Mouse (Mus musculus): ENCODE measurements at regions not wholly inside any gene's neighbourhood (a gene's known extent, or its start where the extent isn't known, plus 50 kb on each side); places are given as distances from the start of the nearest gene placed in this dataset.

DNA sequence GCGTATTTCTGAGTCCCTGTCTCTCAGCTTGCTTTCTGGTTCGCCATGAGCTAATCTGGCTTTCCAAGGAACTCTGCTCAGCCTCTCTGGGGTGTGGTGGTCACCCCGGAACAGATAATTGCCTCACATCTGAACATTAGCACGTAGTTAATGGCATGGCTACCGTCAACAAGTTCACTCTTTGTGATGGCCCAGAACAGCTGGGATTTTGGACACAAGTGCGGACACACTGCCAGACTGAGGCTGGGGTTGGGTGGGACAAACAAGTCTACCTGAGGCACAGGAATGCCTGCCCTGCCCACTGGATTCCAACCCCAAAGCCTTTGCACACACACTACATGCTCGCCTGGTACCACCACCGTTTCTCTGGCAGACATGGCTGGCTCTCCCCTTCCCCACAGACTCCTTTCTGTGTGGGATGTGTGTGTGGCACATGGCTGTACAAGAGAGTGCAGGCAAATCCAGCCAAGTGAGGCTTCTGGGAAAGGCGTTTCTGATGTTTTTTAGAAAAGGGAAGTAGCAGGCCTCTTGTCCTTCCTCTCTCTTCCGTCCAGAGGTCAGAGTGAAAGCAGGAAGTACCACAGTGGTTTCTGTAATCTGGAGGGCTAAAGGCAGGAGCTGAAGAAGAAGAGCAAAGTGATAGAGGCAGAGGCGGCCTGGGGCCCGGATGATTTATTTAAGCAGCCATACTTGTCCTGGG lies 74.6 kb upstream of the Sertad2 start (continued):
- peak; percentile 81 for TF ChIP-seq IRF4 (IDR thresholded peaks at IDR 0.05; ENCODE audit: low read depth, low read length)
- no peak for TF ChIP-seq CTCF (conservative IDR thresholded peaks at IDR 0.05 in 1 of 2, IDR thresholded peaks at IDR 0.05 in 1 of 2; ENCODE audit: low read depth in 2 of 2, low read length in 2 of 2)
- TF ChIP-seq MEF2A (IDR thresholded peaks at IDR 0.05; ENCODE audit: borderline replicate concordance, low read depth, low read length), result peak; percentile 50
- TF ChIP-seq RAD21 (IDR thresholded peaks at IDR 0.05; ENCODE audit: low read depth, low read length), result no peak
- TF ChIP-seq CHD1 (IDR thresholded peaks at IDR 0.05; ENCODE audit: low read depth, low read length), result no peak
- TF ChIP-seq SIN3A (IDR thresholded peaks at IDR 0.05; ENCODE audit: low read length), result no peak
- TF ChIP-seq ZC3H11A (IDR thresholded peaks at IDR 0.05; ENCODE audit: low read depth, low read length), result no peak
- TF ChIP-seq PAX5 (IDR thresholded peaks at IDR 0.05; ENCODE audit: low read length), result no peak
- 0 out of 2 replicates have a peak, but pooled peaks have one; percentile 39 for TF ChIP-seq MAZ (IDR thresholded peaks at IDR 0.05; ENCODE audit: low read depth, low read length)
- TF ChIP-seq NRF1 (IDR thresholded peaks at IDR 0.05; ENCODE audit: low read depth, low read length), result no peak
- TF ChIP-seq JUND (conservative IDR thresholded peaks at IDR 0.05; ENCODE audit: low read depth, low read length), result no peak

DNA sequence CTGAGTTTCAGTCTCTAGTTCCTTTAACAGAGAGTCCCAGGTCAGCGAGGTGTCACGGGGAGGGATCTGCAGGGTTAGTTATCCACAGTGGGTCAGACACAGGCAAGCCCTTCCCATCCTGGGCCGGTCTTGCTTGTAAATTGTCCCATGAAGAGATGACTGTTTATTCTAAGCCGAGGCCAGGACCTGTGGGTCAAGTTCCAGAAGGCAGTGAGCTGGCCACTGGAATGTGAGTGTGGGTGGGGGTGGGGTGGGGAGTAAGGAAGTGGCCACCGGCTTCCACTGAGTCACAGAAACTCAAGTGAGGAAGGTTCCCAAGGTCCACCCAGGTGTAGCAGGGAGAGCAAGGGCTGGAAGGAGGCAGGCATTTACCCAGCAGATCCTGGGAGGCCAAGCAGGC lies 73.7 kb upstream of the Sertad2 start:
- Histone ChIP-seq H3K4me1 (ENCODE audit: control insufficient read depth in 1 of 2, insufficient read depth in 2 of 2) (peaks cover 18 to 63% of the 10 kb centered on the region in 2 experiments), H3K27ac (ENCODE audit: insufficient read depth, low read depth) (no peak overlapping the region), H3K79me2 (replicated peaks; ENCODE audit: control insufficient read depth, extremely low read depth, insufficient read depth, poor library complexity, severe bottlenecking) (no peaks in the 10 kb centered on the region), H3K36me3 (replicated peaks in 1 of 2; ENCODE audit: control insufficient read depth in 1 of 2, insufficient read depth in 1 of 2, low read length in 1 of 2) (no peaks in the 10 kb centered on the region), H3K4me3 (replicated peaks in 1 of 3; ENCODE audit: low read depth in 2 of 3, low read length in 2 of 3, poor library complexity in 1 of 3) (no peak overlapping the region), H3K4me2 (ENCODE audit: insufficient read depth, low read depth, poor library complexity, severe bottlenecking) (no peak overlapping the region), H3K9ac (ENCODE audit: insufficient read depth, low read depth) (no peak overlapping the region), H3K27me3 (replicated peaks) (no peaks in the 10 kb centered on the region), H3K9me3 (replicated peaks; ENCODE audit: low read length) (no peaks in the 10 kb centered on the region)
- in situ Hi-C loops (cut with MboI; ENCODE audit: low pct_ligation_motif_present, low pct_unique_long_range_greater_than_20kb, low sequenced_read_pairs) (loop anchor here (5.0 to 25.0 kb wide), 2 partner anchors 73 to 718 kb away; partner anchors contain the start of gene Sertad2), dilution Hi-C loops (cut with MboI; ENCODE audit: extremely low pct_ligation_motif_present, extremely low pct_unique_long_range_greater_than_20kb, low sequenced_read_pairs) (no loop called here)
- no peak for TF ChIP-seq ETS1 (conservative IDR thresholded peaks at IDR 0.05; ENCODE audit: low read depth, low read length)
- no peak for TF ChIP-seq JUND (conservative IDR thresholded peaks at IDR 0.05; ENCODE audit: low read depth, low read length)
- TF ChIP-seq SIN3A (IDR thresholded peaks at IDR 0.05; ENCODE audit: low read length), result no peak
- no peak for TF ChIP-seq ZKSCAN1 (IDR thresholded peaks at IDR 0.05; ENCODE audit: borderline replicate concordance, low read depth, low read length)
- TF ChIP-seq ZC3H11A (IDR thresholded peaks at IDR 0.05; ENCODE audit: low read depth, low read length), result no peak
- no peak for TF ChIP-seq MAX (IDR thresholded peaks at IDR 0.05; ENCODE audit: low read length)
- TF ChIP-seq CHD2 (IDR thresholded peaks at IDR 0.05; ENCODE audit: low read length), result no peak
- no peak for TF ChIP-seq MYC (IDR thresholded peaks at IDR 0.05; ENCODE audit: low read depth, low read length)
- no peak for TF ChIP-seq TBP (conservative IDR thresholded peaks at IDR 0.05; ENCODE audit: low read depth, low read length)
- TF ChIP-seq RAD21 (IDR thresholded peaks at IDR 0.05; ENCODE audit: low read depth, low read length), result no peak
- no peak for TF ChIP-seq KAT2A (IDR thresholded peaks at IDR 0.05; ENCODE audit: insufficient replicate concordance, low read length)
- no peak for TF ChIP-seq UBTF (IDR thresholded peaks at IDR 0.05; ENCODE audit: low read depth, low read length)
- DNase-seq (ENCODE audit: extremely low read depth), result no peak

All from CH12.LX (cell line).